Mouse (Mus musculus): ENCODE measurements around the gene Kdm2b. TPM values are rescaled to one million over a fixed set of nuclear protein-coding genes. Genes with fewer than 3 reads are reported as not detected.
A peak's percentile ranks its signal among the peaks of the same experiment; 100 is the strongest.

Kdm2b gene
- total and polyA plus RNA-seq, 3 experiments, result 29.2 to 48.9 TPM; not detected in 1

DNA sequence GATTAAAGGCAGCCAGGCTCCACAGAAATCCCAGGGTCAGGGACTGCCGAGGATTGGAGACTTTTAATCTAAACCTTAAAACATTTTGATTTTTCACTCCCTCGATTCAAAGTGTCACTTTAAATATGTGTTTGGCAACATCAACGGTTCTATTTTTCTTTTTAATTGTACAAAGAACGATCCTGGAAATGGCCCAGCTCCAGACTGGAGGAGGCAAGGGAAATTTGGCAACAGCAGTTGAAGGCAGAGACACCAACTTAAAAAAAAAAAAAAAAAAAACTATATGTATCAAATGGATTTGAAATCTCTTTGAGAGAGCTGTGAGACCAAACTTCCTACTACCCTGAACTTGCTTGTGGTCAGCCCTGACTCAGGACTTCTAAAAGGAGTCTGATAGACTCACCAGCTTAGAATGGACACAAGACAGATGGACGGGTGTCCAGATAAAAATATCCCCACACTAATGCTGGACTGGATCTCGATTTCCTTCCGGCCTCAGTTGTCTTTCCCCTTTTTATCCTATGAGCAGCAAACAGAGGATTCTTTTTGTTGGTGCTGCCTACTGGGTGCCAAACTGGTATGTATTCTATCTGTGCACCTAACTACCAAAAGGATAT is 19.4 kb upstream of the Kdm2b start:
- no peak overlapping the region for H3K4me3 ChIP-seq (ENCODE audit: control insufficient read depth in 1 of 2, insufficient read depth in 1 of 2, low read depth in 2 of 2, low read length in 2 of 2)
- no peak for DNase-seq (ENCODE audit: low read depth, low spot score)
- H3K36me3 ChIP-seq (ENCODE audit: control insufficient read depth in 1 of 2, insufficient read depth in 2 of 2, low read length in 2 of 2), result peaks cover 0 to 2% of the 10 kb centered on the region in 2 experiments; a peak in 2 of 4 replicates
- H3K9me3 ChIP-seq (replicated peaks; ENCODE audit: insufficient read depth, low read length), result no peaks in the 10 kb centered on the region
- H3K4me1 ChIP-seq (ENCODE audit: control insufficient read depth in 1 of 2, insufficient read depth in 2 of 2, low read length in 2 of 2), result peaks cover 0 to 2% of the 10 kb centered on the region in 2 experiments; a peak in 1 of 4 replicates
- no peak overlapping the region for H3K9ac ChIP-seq (ENCODE audit: control insufficient read depth, low read depth, low read length, poor library complexity, severe bottlenecking)
- H3K27me3 ChIP-seq (ENCODE audit: control insufficient read depth in 1 of 2, insufficient read depth in 2 of 2, low read length in 2 of 2), result peaks cover 9 to 15% of the 10 kb centered on the region in 2 experiments
- H3K27ac ChIP-seq (ENCODE audit: control insufficient read depth, low read depth, low read length), result no peak overlapping the region
- no peak for TF ChIP-seq CTCF (IDR thresholded peaks at IDR 0.05 in 2 of 3, conservative IDR thresholded peaks at IDR 0.05 in 1 of 3; ENCODE audit: control insufficient read depth in 1 of 3, insufficient read depth in 1 of 3, low read depth in 2 of 3, low read length in 3 of 3, poor library complexity in 1 of 3, severe bottlenecking in 1 of 3)
- no peak for TF ChIP-seq ELF1 (IDR thresholded peaks at IDR 0.05; ENCODE audit: low read depth, low read length)
- TF ChIP-seq ZNF384 (IDR thresholded peaks at IDR 0.05; ENCODE audit: low read depth, low read length), result 0 out of 2 replicates have a peak, but pooled peaks have one; percentile 21
- no peak for TF ChIP-seq POLR2A (IDR thresholded peaks at IDR 0.05; ENCODE audit: control insufficient read depth in 1 of 2, insufficient read depth in 1 of 2, low read depth in 1 of 2, low read length in 2 of 2, poor library complexity in 1 of 2)
- H3K79me2 ChIP-seq (ENCODE audit: control insufficient read depth, insufficient read depth, low read length, poor library complexity), result no peaks in the 10 kb centered on the region

DNA sequence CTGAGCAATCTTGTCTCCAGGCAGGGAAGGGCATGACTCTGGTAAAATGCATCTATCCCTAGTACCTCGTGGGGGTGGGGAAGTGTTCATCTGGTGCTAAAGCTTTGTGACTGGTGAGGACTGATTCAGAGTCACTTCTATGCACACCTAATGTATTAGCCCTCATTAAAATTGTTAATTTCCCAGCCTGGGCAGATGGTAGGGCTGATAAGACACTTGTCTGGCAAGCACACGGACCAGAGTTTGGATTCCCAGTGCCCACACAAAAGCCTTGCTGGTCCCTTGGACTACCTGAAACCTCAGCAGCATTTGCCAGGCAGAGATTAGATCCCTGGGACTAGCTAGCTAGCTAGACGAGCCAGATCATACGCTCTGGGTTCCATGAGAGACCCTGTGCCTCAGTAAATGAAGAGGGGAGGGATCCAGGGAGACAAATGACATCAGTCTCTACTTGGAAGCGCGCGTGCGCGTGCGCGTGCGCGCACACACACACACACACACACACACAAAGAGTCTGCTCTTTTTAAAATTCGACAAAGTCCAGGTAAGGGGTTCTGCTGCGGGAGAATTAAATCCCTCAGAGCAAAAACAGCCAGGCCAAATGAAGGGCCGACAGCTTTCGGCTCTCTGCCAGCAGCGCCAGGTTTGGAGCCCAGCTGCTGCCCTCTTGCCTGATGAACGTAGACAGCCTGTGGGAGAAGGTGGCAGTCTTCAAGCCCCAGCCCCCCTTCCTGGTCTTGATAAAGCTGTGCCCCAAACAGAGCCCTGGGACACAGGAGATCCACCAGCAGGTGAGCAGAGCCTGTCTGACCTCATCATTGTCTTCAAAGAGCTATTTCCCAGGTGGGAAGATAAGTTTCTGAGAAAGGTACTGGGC is 16.3 kb upstream of the Kdm2b start:
- Histone ChIP-seq H3K79me2 (ENCODE audit: control insufficient read depth, insufficient read depth, low read length, poor library complexity) (no peaks in the 10 kb centered on the region), H3K4me3 (ENCODE audit: control insufficient read depth in 1 of 2, insufficient read depth in 1 of 2, low read depth in 2 of 2, low read length in 2 of 2) (no peak overlapping the region), H3K27ac (ENCODE audit: control insufficient read depth, low read depth, low read length) (no peak overlapping the region), H3K9me3 (replicated peaks; ENCODE audit: insufficient read depth, low read length) (no peaks in the 10 kb centered on the region), H3K4me1 (ENCODE audit: control insufficient read depth in 1 of 2, insufficient read depth in 2 of 2, low read length in 2 of 2) (no peaks in the 10 kb centered on the region), H3K9ac (ENCODE audit: control insufficient read depth, low read depth, low read length, poor library complexity, severe bottlenecking) (no peak overlapping the region), H3K27me3 (ENCODE audit: control insufficient read depth in 1 of 2, insufficient read depth in 2 of 2, low read length in 2 of 2) (peaks cover 11 to 15% of the 10 kb centered on the region in 2 experiments), H3K36me3 (ENCODE audit: control insufficient read depth in 1 of 2, insufficient read depth in 2 of 2, low read length in 2 of 2) (no peaks in the 10 kb centered on the region)
- no peak for TF ChIP-seq ZKSCAN1 (IDR thresholded peaks at IDR 0.05; ENCODE audit: low read depth, low read length)
- no peak for TF ChIP-seq MAX (IDR thresholded peaks at IDR 0.05; ENCODE audit: low read length)
- no peak for TF ChIP-seq MYC (IDR thresholded peaks at IDR 0.05; ENCODE audit: low read depth, low read length)
- no peak for TF ChIP-seq CHD1 (IDR thresholded peaks at IDR 0.05; ENCODE audit: low read depth, low read length)
- TF ChIP-seq SMC3 (IDR thresholded peaks at IDR 0.05; ENCODE audit: low read depth, low read length), result no peak
- no peak for TF ChIP-seq RAD21 (IDR thresholded peaks at IDR 0.05; ENCODE audit: low read depth, low read length)
- no peak for TF ChIP-seq USF1 (IDR thresholded peaks at IDR 0.05; ENCODE audit: low read depth, low read length)
- no peak for TF ChIP-seq TAL1 (IDR thresholded peaks at IDR 0.05; ENCODE audit: low read length)
- TF ChIP-seq ZNF384 (IDR thresholded peaks at IDR 0.05; ENCODE audit: low read depth, low read length), result no peak
- TF ChIP-seq MYB (IDR thresholded peaks at IDR 0.05; ENCODE audit: low read depth, low read length), result no peak
- TF ChIP-seq TCF12 (IDR thresholded peaks at IDR 0.05; ENCODE audit: low read depth, low read length), result no peak
- TF ChIP-seq EP300 (IDR thresholded peaks at IDR 0.05; ENCODE audit: low read depth in 1 of 2, low read length in 2 of 2), result no peak
- TF ChIP-seq CTCF (IDR thresholded peaks at IDR 0.05 in 2 of 3, conservative IDR thresholded peaks at IDR 0.05 in 1 of 3; ENCODE audit: control insufficient read depth in 1 of 3, insufficient read depth in 1 of 3, low read depth in 2 of 3, low read length in 3 of 3, poor library complexity in 1 of 3, severe bottlenecking in 1 of 3), result no peak
- TF ChIP-seq POLR2AphosphoS2 (IDR thresholded peaks at IDR 0.05; ENCODE audit: low read length), result no peak
- DNase-seq (ENCODE audit: low read depth, low spot score), result no peak

Data from MEL (cell line).